Comparison of ENCODE assay signal across 18 mouse cellular contexts in the genomic region with DNA sequence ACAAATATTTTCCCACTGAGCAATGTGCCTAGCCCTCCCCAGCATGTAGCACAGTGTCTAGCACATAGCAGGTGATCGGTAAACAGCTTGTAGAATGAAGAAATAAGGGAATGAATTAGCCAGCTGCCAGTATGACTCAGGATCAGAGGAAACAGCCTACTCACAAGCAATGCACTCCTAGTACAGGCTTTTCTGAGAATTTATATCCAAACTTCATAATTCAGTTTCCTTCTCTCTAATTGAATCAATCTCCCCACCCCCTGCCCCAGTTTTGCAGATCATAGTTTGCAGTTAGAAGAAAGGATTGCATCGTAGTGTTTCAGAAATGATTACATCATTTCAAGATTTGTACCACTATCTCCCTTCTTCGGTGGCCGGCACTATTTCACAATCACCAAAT. TPM values are rescaled to one million over a fixed set of nuclear protein-coding genes. Genes with fewer than 3 reads are reported as not detected.
A peak's percentile ranks its signal among the peaks of the same experiment; 100 is the strongest.
DNase-seq lines count a peak whose midpoint lies in the region; ATAC-seq and TF ChIP-seq lines count a peak whose summit lies in the region.
"Had no signal": no experiment of that assay in that cellular context is flagged by ENCODE, and none has a peak within 500 bp of the region (broad histone marks: within the 10 kb centered on the region; RNA-seq: fewer than 3 reads in every experiment).

No protein-coding gene starts in this region.

- TF ChIP-seq CTCF in C2C12 (IDR thresholded peaks at IDR 0.05; ENCODE audit: control insufficient read depth, insufficient read depth, insufficient read length) = no peak

- peaks cover 16% of the 10 kb centered on the region for H3K4me1 ChIP-seq in limb, embryonic 14.5 days (ENCODE audit: control insufficient read depth, insufficient read depth, low read length)
- peaks cover 27% of the 10 kb centered on the region for H3K4me1 ChIP-seq in limb, embryonic 10.5 days
- H3K4me1 ChIP-seq: heart, embryonic 15.5 days; midbrain, embryonic 10.5 days had no signal

- 85% methylated on average over 4 of the region's 4 CpGs for WGBS in limb, embryonic 14.5 days
- 91% methylated on average over 4 of the region's 4 CpGs for WGBS in limb, embryonic 10.5 days

- no peak for DNase-seq in frontal cortex, postnatal 10 days (ENCODE audit: low spot score in 2 of 2)
- peak; percentile 2 for DNase-seq in limb, embryonic 14.5 days (ENCODE audit: low spot score)
- no peak for DNase-seq in limb, embryonic 10.5 days (ENCODE audit: low spot score)
- no peak for DNase-seq in retina, postnatal 1 day
- no peak for DNase-seq in adipocyte (ENCODE audit: low spot score)
- DNase-seq: adrenal gland, postnatal 36 days; cerebellum, postnatal 14 days; kidney, adult 11 months; kidney, postnatal 14 days; liver; lung, embryonic 14.5 days; thymus, adult 18-20 months had no signal

- H3K36me3 ChIP-seq in limb, embryonic 14.5 days (ENCODE audit: control insufficient read depth, insufficient read depth, low read length) = no peaks in the 10 kb centered on the region
- H3K36me3 ChIP-seq in limb, embryonic 10.5 days = no peaks in the 10 kb centered on the region
- no peaks in the 10 kb centered on the region for H3K36me3 ChIP-seq in C2C12 (ENCODE audit: control insufficient read depth, insufficient read depth)
- H3K36me3 ChIP-seq: G1E; heart, embryonic 15.5 days; midbrain, embryonic 10.5 days had no signal

- H3K27ac ChIP-seq in limb, embryonic 14.5 days (replicated peaks; ENCODE audit: low read depth, low read length) = no peak overlapping the region
- H3K27ac ChIP-seq in limb, embryonic 10.5 days = no peak overlapping the region
- H3K27ac ChIP-seq: heart, embryonic 15.5 days; midbrain, embryonic 10.5 days had no signal

- no peak overlapping the region for H3ac ChIP-seq in C2C12 (ENCODE audit: control insufficient read depth, insufficient read length, low read depth)

- no peaks in the 10 kb centered on the region for H3K79me2 ChIP-seq in C2C12 (ENCODE audit: control insufficient read depth, insufficient read depth)

- no peak overlapping the region for H3K4me2 ChIP-seq in limb, embryonic 14.5 days (replicated peaks; ENCODE audit: low read depth, low read length, severe bottlenecking)
- H3K4me2 ChIP-seq: heart, embryonic 15.5 days; lung, embryonic 14.5 days had no signal

- no peaks in the 10 kb centered on the region for H3K79me3 ChIP-seq in C2C12 (ENCODE audit: low read depth)

- ATAC-seq in frontal cortex, adult (ENCODE audit: low TSS enrichment) = peak; percentile 47; the same call in 1 of the 2 replicates
- no peak for ATAC-seq in limb, embryonic 14.5 days (ENCODE audit: low FRiP score, low read depth)
- peak; percentile 86 for ATAC-seq in granulocyte monocyte progenitor cell, adult 5-6 weeks (replicated peaks; ENCODE audit: poor library complexity, severe bottlenecking)

- H3K4me3 ChIP-seq in limb, embryonic 14.5 days (replicated peaks; ENCODE audit: low read length) = no peak overlapping the region
- H3K4me3 ChIP-seq in limb, embryonic 10.5 days = no peak overlapping the region
- no peak overlapping the region for H3K4me3 ChIP-seq in C2C12 (ENCODE audit: insufficient read depth, poor library complexity, severe bottlenecking)
- H3K4me3 ChIP-seq: heart, embryonic 15.5 days; midbrain, embryonic 10.5 days had no signal

- no peaks in the 10 kb centered on the region for H3K9me3 ChIP-seq in limb, embryonic 14.5 days (ENCODE audit: control insufficient read depth, low read length)
- H3K9me3 ChIP-seq in limb, embryonic 10.5 days (replicated peaks) = no peaks in the 10 kb centered on the region
- H3K9me3 ChIP-seq: G1E; heart, embryonic 15.5 days; midbrain, embryonic 10.5 days had no signal

- TF ChIP-seq POLR2A in limb, embryonic 14.5 days (IDR thresholded peaks at IDR 0.05; ENCODE audit: borderline replicate concordance, extremely low read depth, insufficient read depth, insufficient read length) = no peak

- H3K9ac ChIP-seq in limb, embryonic 14.5 days (ENCODE audit: low read depth, low read length, severe bottlenecking) = no peak overlapping the region
- H3K9ac ChIP-seq: heart, embryonic 15.5 days; lung, embryonic 14.5 days had no signal

- H3K27me3 ChIP-seq in limb, embryonic 14.5 days (ENCODE audit: control insufficient read depth, insufficient read depth, low read length) = no peaks in the 10 kb centered on the region
- H3K27me3 ChIP-seq in limb, embryonic 10.5 days (ENCODE audit: low read depth, poor library complexity, severe bottlenecking) = no peaks in the 10 kb centered on the region
- H3K27me3 ChIP-seq in C2C12 (ENCODE audit: control insufficient read depth, insufficient read depth, insufficient read length) = no peaks in the 10 kb centered on the region
- H3K27me3 ChIP-seq: heart, embryonic 15.5 days had no signal

TF ChIP-seq in C2C12, 6 proteins besides CTCF, POLR2A, EP300 and RAD21:
- TF ChIP-seq CEBPB (IDR thresholded peaks at IDR 0.05; ENCODE audit: low read depth) = peak; percentile 5
- no peak for TF ChIP-seq MAX (IDR thresholded peaks at IDR 0.05)
- TF ChIP-seq USF1 (IDR thresholded peaks at IDR 0.05; ENCODE audit: low read depth) = no peak
- TF ChIP-seq MYOG (IDR thresholded peaks at IDR 0.05; ENCODE audit: control insufficient read depth, extremely low read depth, insufficient read length) = no peak
- TF ChIP-seq MYOD1 (IDR thresholded peaks at IDR 0.05; ENCODE audit: control insufficient read depth, insufficient read length, low read depth) = peak; percentile 34

RNA-seq across cellular contexts. Expression of a gene that starts 26.4 kb away (rescaled TPM):
- 127 and 154 TPM in 2 replicates for polyA plus RNA-seq in limb, embryonic 14.5 days (2012; rRNA removed)
- polyA plus RNA-seq in limb, embryonic 14.5 days (2014; fragmentation: Nextera tagmentation; extraction: Ambion mirVana) = 99.1 and 114 TPM in 2 replicates
- polyA plus RNA-seq in limb, embryonic 10.5 days (2016; fragmentation: Nextera tagmentation; extraction: Ambion mirVana) = 21.3 and 35.6 TPM in 2 replicates
- 31.3 TPM for polyA plus RNA-seq in C2C12 (2012; fragmentation: generic; extraction: Trizol)
- 1.7 and 5.2 TPM in 2 replicates for total RNA-seq in granulocyte monocyte progenitor cell, adult 5-6 weeks (2014; fragmentation: Nextera tagmentation)
- total RNA-seq in granulocyte monocyte progenitor cell, adult 5-6 weeks (2017) = 0.90 and 1.1 TPM in 2 replicates
- polyA plus RNA-seq: G1E had no signal
